Mouse (Mus musculus): Measurements from ENCODE around the gene Sept10. TPM values are rescaled to one million over a fixed set of nuclear protein-coding genes. Genes with fewer than 3 reads are reported as not detected.

Gene Sept10
- polyA plus RNA-seq, 1 experiment, result 9.2 TPM

- 30% methylated on average over 5 of the region's 5 CpGs for WGBS
- no peaks in the 10 kb centered on the region for H3K4me1 ChIP-seq (ENCODE audit: control insufficient read depth, insufficient read depth, low read length)
- no peak overlapping the region for H3K4me3 ChIP-seq (replicated peaks; ENCODE audit: extremely low read depth, low read depth, low read length)
- TF ChIP-seq CTCF (IDR thresholded peaks at IDR 0.05; ENCODE audit: insufficient read depth, low read length) (no peak), POLR2A (IDR thresholded peaks at IDR 0.05; ENCODE audit: borderline replicate concordance, extremely low read depth, low read depth, low read length) (no peak)
- DNase-seq, result no peak
Observed at GRCm38 (mm10) chr10:59152544-59153081, 69.0 kb downstream of the Sept10 start.

- WGBS, result 83% methylated on average over 10 of the region's 10 CpGs
- TF ChIP-seq CTCF (IDR thresholded peaks at IDR 0.05; ENCODE audit: insufficient read depth, low read length) (no peak), POLR2A (IDR thresholded peaks at IDR 0.05; ENCODE audit: borderline replicate concordance, extremely low read depth, low read depth, low read length) (no peak)
- DNase-seq, result no peak
- no peaks in the 10 kb centered on the region for H3K4me1 ChIP-seq (ENCODE audit: control insufficient read depth, insufficient read depth, low read length)
- no peak overlapping the region for H3K4me3 ChIP-seq (replicated peaks; ENCODE audit: extremely low read depth, low read depth, low read length)
Observed at GRCm38 (mm10) chr10:59150938-59151657, 70.5 kb downstream of the Sept10 start.

- TF ChIP-seq CTCF (IDR thresholded peaks at IDR 0.05; ENCODE audit: insufficient read depth, low read length) (peak; percentile 24; the same call in 1 of the 2 replicates), POLR2A (IDR thresholded peaks at IDR 0.05; ENCODE audit: borderline replicate concordance, extremely low read depth, low read depth, low read length) (no peak)
- 12% methylated on average over 8 of the region's 8 CpGs for WGBS
- Histone ChIP-seq H3K4me1 (ENCODE audit: control insufficient read depth, insufficient read depth, low read length) (no peaks in the 10 kb centered on the region), H3K4me3 (replicated peaks; ENCODE audit: extremely low read depth, low read depth, low read length) (no peak overlapping the region)
- peak; percentile 40 for DNase-seq
Observed at GRCm38 (mm10) chr10:59149956-59150383, 71.7 kb downstream of the Sept10 start.

- TF ChIP-seq CTCF (IDR thresholded peaks at IDR 0.05; ENCODE audit: insufficient read depth, low read length), result no peak
- no peak for TF ChIP-seq POLR2A (IDR thresholded peaks at IDR 0.05; ENCODE audit: borderline replicate concordance, extremely low read depth, low read depth, low read length)
- no peak for DNase-seq
- Histone ChIP-seq H3K4me1 (ENCODE audit: control insufficient read depth, insufficient read depth, low read length) (no peaks in the 10 kb centered on the region; the same call in 1 of the 2 replicates), H3K4me3 (replicated peaks; ENCODE audit: extremely low read depth, low read depth, low read length) (no peak overlapping the region)
- 71% methylated on average over 8 of the region's 8 CpGs for WGBS
Observed at GRCm38 (mm10) chr10:59133478-59134009, 88.1 kb downstream of the Sept10 start.

- no peaks in the 10 kb centered on the region; the same call in 1 of the 2 replicates for H3K4me1 ChIP-seq (ENCODE audit: control insufficient read depth, insufficient read depth, low read length)
Observed at GRCm38 (mm10) chr10:59131926-59132628, 89.6 kb downstream of the Sept10 start.

GRCm38 (mm10) chr10:59127637-59128036, 94.0 kb downstream of the Sept10 start:
- TF ChIP-seq CTCF (IDR thresholded peaks at IDR 0.05; ENCODE audit: insufficient read depth, low read length) (no peak), POLR2A (IDR thresholded peaks at IDR 0.05; ENCODE audit: borderline replicate concordance, extremely low read depth, low read depth, low read length) (no peak)
- no peaks in the 10 kb centered on the region; the same call in 1 of the 2 replicates for H3K4me1 ChIP-seq (ENCODE audit: control insufficient read depth, insufficient read depth, low read length)
- DNase-seq, result no peak
- H3K4me3 ChIP-seq (replicated peaks; ENCODE audit: extremely low read depth, low read depth, low read length), result no peak overlapping the region
- WGBS, result 70% methylated on average over 6 of the region's 6 CpGs

More at GRCm38 (mm10) chr10:59131926-59132628, 89.6 kb downstream of the Sept10 start:
- DNase-seq, result no peak
- WGBS, result 34% methylated on average over 20 of the region's 20 CpGs
- no peak for TF ChIP-seq POLR2A (IDR thresholded peaks at IDR 0.05; ENCODE audit: borderline replicate concordance, extremely low read depth, low read depth, low read length)
- no peak for TF ChIP-seq CTCF (IDR thresholded peaks at IDR 0.05; ENCODE audit: insufficient read depth, low read length)
- H3K4me3 ChIP-seq (replicated peaks; ENCODE audit: extremely low read depth, low read depth, low read length), result no peak overlapping the region

GRCm38 (mm10) chr10:59125497-59125896, 96.2 kb downstream of the Sept10 start:
- WGBS, result 88% methylated on average over 2 of the region's 2 CpGs
- TF ChIP-seq CTCF (IDR thresholded peaks at IDR 0.05; ENCODE audit: insufficient read depth, low read length) (no peak), POLR2A (IDR thresholded peaks at IDR 0.05; ENCODE audit: borderline replicate concordance, extremely low read depth, low read depth, low read length) (no peak)
- no peak overlapping the region for H3K4me3 ChIP-seq (replicated peaks; ENCODE audit: extremely low read depth, low read depth, low read length)
- no peaks in the 10 kb centered on the region for H3K4me1 ChIP-seq (ENCODE audit: control insufficient read depth, insufficient read depth, low read length)
- DNase-seq, result no peak

- WGBS, result 88% methylated on average over 2 of the region's 2 CpGs
- no peak for TF ChIP-seq POLR2A (IDR thresholded peaks at IDR 0.05; ENCODE audit: borderline replicate concordance, extremely low read depth, low read depth, low read length)
- TF ChIP-seq CTCF (IDR thresholded peaks at IDR 0.05; ENCODE audit: insufficient read depth, low read length), result no peak
- H3K4me1 ChIP-seq (ENCODE audit: control insufficient read depth, insufficient read depth, low read length), result no peaks in the 10 kb centered on the region
Observed at GRCm38 (mm10) chr10:59119811-59120210, 101.8 kb downstream of the Sept10 start.

GRCm38 (mm10) chr10:59119001-59119400, 102.6 kb downstream of the Sept10 start:
- TF ChIP-seq CTCF (IDR thresholded peaks at IDR 0.05; ENCODE audit: insufficient read depth, low read length) (no peak), POLR2A (IDR thresholded peaks at IDR 0.05; ENCODE audit: borderline replicate concordance, extremely low read depth, low read depth, low read length) (no peak)
- H3K4me1 ChIP-seq (ENCODE audit: control insufficient read depth, insufficient read depth, low read length), result no peaks in the 10 kb centered on the region
- no peak for DNase-seq
- WGBS, result 100% methylated on average over 1 of the region's 1 CpGs
- H3K4me3 ChIP-seq (replicated peaks; ENCODE audit: extremely low read depth, low read depth, low read length), result no peak overlapping the region

More at GRCm38 (mm10) chr10:59119811-59120210, 101.8 kb downstream of the Sept10 start:
- no peak for DNase-seq
- H3K4me3 ChIP-seq (replicated peaks; ENCODE audit: extremely low read depth, low read depth, low read length), result no peak overlapping the region

Data from lung, adult 2 months (tissue).